Mouse (Mus musculus): ENCODE measurements around the gene Smc4.

DNA sequence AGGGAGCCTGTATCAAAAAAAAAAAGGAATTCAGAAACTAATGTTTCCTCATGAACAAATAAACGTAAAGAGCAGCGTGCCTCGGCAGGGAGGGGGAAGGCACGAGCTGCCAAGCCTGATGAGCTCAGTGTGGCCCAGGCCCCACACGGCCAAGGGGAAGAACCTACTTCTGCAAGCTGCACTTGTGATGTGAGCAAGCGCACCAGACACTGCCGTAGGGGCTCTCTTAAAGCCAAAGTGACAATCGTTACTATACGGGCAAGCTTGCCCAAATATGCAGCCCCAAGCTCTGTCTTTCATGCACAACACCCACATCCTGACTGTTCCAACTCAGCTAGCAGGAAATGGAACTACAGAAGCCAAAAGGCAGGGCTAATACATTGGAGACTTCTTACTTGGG lies 23.6 kb upstream of the Smc4 start:
- TF ChIP-seq EP300 (IDR thresholded peaks at IDR 0.05; ENCODE audit: insufficient read depth, low read depth, low read length) (no peak), POLR2A (IDR thresholded peaks at IDR 0.05; ENCODE audit: insufficient read depth, low read length) (no peak), CTCF (IDR thresholded peaks at IDR 0.05; ENCODE audit: low read depth, low read length) (no peak)

Data from ES-Bruce4 (cell line).